Mouse (Mus musculus) layer of hippocampus, postnatal 36 days (tissue): ENCODE measurements around the gene Sparcl1. TPM values are rescaled to one million over a fixed set of nuclear protein-coding genes. Genes with fewer than 3 reads are reported as not detected.
A peak's percentile ranks its signal among the peaks of the same experiment; 100 is the strongest.

Experiments
- DNase-seq, 2 experiments: peaks; one replicate each; pipeline ENCODE4 v3.0.0; 2022
- total RNA-seq, 2 experiments: library from RNA; stranded (reverse); gene quantifications; 2 replicates each; pipeline ENCODE4 v1.2.3; 2021

Sparcl1 gene
- total RNA-seq: 1,000 to 10,000 TPM; 1,408 to 1,415 TPM

DNA sequence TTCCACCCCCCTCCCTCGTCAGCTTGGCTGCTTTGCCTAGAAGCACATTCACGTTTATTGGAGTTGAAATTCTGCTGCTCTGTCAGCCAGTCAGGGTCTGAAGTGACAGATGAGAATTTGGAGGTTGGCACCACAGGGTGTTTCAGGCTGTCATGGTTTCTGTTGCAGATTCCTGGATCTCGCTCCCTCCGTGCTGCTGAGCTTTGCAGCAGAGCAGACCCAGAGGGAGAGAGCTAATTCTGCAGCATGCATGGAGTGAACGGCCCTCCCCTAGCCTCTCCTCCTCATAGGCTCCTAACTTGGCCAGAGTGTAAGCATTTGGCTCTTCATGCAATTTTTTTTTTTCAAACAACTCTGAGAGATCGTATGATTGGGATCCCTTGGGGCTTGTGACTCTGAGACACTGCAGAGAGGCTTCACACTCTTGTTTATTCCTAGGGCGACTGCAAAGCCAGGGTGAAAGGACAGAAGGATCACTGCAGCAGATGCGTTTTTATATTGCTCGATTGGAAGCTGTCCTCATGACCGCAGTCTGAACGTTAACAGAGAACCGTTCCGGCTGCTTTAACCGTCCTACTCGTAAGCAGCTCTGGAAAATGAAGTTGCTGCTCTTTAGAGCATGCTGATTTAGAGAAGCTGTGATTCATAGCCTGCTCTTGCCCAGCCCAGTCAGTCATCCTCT is at the start of gene Sparcl1:
TSS of gene Sparcl1 (minus strand) at position 243 of the 682 bp plus-strand sequence.
- DNase-seq: peak; percentile 75 to 78

DNA sequence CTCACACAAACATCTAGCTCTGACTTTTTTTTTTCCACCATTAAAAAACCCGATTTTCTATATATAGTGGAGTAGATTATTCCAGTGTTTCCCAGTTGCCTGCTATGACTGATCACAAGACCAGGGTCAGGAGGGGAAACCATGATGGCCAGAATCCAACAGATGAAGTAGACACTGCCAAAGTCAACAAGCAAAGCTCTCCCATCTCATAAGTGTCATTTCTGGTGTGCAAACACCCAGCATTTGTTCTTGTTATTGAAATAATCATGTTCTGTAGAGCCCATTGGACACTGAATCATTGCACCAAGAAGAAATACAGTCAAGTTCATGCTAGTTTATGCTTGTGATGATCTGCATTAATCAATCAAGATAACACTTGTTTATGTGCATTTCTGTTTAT is 47.9 kb upstream of the Sparcl1 start:
- no peak for DNase-seq

DNA sequence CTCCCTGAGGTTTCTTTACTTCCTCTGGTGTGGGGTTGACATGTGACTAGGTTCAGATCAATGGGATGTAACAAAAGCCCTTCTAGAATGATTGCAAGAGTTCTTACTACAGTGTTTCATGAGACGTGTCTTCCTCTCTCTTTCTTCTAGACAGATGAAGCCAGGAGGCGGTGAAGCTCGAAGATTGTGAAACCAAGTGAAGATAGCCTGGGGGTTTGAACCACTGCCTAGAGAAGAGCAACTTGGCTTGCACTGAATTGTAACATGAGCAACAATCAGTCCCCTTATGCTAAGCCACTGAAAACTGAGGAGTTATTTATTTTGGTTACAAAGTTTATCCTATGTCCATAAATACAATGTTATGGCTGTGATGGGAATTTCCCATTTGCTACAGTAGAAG is 47.0 kb upstream of the Sparcl1 start:
- no peak for DNase-seq

DNA sequence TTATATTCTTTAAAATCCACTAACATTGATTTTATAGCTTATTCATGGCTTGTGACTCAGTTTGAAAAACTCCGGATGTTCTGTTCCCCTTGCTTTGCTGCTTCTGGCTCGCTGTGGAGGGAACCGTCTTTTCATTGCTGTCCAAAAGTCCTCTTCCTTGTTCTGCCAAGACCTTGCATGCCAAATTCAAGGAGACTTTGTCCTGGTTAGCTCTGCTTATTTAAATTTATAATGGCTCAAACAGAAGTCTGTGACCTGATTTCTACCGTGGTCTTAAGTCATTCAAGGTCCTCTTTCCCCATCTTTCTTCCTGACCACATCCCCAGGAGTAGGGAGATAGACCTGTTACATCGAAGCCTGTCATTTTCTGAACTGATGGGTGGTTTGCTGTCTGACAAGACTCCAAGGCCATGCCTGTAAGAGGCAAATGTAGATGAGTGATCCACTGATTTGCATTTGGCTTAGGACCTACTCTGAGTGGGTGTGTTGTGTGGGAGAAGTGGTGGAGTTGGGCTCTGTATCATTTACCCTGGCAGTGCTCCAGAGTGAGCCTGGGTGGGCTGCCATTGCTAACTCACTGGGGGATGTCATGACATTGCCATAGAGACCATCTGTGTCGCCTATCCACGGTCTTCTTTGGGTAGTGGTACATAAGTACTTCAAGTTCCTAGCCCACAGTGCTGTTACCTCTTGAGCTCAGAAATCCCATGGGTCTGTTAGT is 45.0 kb upstream of the Sparcl1 start:
- DNase-seq: peak; percentile 74 to 77

DNA sequence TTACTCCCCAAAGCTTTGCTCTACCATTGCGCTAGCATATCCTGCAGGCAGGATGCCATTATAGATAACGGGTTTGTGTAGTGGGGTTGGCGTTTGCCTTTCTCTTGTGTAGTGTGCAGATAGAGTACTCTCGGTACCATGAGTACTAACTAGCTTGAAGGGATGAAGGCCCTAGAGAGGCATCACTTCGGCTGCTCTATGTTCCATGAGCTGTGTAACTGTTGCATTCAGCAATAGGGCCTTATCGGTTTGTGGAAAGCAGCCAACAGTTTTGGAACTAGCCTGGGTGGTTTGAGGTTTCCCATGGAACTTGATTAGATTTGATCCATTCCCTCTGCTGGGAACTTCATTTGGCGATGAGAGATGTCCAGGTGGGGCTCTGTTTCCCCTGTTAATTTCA is 44.2 kb upstream of the Sparcl1 start:
- no peak for DNase-seq

DNA sequence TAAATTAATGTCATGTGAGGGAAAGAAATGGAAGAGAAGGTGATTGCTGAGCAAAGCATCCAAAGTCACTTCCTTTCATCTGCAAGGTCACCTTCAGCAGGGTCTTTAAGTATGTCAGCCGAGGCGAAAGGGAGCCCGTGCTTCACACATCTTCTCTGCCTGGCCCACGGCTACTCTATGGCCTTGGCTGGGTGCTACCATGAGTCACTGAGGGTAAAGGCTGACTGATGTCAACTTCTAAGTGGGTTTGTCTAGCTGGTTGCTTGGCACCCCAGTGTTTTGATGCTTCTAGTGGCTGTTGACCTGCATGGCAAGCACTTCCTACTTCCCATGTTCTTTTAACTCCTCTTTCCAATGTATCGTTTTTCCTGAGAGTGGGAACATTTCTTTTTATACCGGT is 36.7 kb upstream of the Sparcl1 start:
- DNase-seq: no peak

DNA sequence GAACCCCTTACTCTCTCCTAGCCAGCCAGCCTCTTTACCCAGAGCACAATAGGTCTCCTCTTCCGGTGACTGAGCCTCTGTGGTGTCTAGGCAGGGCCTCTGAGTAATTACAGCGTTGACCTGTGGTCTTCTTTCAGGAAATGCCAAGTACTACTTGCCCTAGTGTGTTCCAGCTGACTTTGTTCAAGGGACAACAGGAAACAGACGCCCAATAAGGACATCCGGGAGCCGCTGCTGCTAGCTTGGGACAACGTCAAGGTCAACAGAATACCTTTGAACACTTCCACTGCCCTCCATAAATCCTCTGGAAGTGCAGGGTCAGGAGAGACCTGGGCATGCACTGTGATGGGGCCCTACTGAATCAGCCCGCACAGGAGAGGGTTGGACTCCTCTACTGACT is 35.8 kb upstream of the Sparcl1 start:
- DNase-seq: no peak

DNA sequence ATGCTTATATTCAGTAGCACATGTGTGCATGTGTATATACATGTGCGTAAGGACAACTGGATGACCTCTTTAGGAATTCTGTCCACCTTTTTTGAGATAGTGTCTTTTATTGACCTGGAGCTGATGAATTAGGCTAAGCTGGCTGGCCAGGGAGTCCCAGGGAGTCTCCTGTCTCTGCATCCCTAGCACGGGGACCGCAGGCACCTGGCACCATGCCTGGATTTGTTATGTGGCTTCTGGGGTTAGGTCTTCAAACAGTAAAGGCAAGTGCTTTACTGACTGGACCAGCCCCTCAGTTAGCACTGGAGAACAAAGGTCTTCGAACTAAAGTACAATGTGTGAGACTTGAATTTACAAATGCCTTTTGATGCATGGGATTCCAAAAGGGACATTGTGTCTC is 30.5 kb upstream of the Sparcl1 start:
- DNase-seq: no peak

DNA sequence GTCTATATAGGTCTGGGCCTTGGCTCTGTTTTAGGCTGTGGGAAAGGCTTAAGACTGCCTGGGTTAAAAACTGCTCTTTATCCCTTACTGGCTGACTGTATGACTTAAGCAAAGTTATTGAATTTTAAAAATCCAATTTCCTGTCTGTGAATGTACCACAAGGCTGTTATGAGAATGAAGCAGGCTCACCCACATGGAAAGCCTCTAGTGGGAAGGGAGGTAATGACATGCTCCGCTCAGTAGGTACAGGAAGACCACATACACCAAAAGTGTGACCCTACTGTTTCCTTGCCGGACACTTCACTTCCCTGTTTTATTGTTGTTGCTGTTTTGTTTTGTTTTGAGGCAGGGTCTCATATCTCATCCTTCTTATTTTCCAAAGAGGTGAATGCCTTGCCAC is 27.5 kb upstream of the Sparcl1 start:
- no peak for DNase-seq

DNA sequence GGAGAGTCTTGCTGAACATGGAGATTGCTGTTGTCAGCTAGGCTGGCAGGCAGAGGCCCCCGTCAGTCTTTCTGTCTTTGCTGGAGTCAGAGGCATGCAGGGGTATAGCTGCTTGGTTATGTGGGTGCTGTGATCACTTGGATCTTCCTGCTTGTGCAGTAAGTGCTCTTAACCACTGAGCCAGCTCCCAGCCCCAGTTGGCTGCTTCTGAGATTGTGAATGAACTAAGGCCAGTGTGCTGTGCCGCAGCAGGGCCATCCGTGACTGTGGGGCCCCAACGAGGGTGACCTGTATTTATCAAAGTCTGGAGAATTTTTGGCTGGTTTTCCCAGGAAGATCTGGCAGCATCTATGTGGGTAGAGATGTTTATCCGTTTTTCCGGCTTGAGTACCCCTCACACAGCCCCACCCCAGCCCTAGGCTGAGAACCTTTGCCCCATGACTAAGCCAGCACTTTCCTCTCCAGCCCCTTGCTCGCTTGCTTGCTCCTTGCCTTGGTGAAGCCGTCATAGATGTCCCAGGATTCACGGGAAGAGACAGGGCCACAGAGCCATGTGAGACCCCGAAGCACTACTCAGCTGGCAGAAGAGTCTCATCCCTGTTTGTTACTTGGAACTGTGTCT is 24.5 kb upstream of the Sparcl1 start:
- no peak for DNase-seq

DNA sequence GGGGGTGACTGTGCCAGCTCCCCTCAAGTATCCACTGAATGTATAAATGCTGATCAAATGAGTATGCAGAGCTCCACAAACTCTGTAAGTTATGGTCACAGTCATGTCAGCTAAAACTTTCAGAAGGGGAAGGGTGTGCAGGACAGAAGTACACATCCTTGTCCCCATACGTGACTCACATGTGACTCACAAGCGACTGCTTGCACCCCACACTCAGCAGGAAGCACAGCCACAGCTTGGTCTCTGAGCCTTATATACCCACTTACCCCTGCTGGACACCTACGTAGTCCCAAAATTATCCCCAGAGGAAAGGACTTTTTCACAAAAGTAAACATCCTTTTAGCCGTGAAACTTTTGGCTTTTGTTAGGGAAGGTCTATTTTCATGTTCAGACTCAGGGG is 20.2 kb upstream of the Sparcl1 start:
- no peak for DNase-seq

DNA sequence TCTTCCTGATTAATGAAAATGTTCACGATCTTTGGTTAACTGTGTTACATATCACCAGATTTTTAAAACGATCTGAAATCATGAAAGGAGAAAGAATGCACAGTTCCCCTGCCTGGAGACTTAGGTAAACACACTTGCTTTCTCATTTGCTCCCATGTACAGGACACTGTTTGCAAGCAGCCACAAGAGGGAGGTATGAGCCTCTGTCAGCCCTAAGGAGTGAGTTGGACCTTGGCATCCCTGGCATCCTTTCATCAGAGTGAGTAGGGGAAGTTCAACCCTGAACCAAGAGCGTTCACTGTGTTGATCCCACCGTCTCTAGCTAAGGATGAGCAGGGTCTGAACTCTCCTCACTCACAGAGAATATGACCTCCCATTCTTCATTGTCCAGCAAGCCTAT is 18.0 kb upstream of the Sparcl1 start:
- DNase-seq: no peak

DNA sequence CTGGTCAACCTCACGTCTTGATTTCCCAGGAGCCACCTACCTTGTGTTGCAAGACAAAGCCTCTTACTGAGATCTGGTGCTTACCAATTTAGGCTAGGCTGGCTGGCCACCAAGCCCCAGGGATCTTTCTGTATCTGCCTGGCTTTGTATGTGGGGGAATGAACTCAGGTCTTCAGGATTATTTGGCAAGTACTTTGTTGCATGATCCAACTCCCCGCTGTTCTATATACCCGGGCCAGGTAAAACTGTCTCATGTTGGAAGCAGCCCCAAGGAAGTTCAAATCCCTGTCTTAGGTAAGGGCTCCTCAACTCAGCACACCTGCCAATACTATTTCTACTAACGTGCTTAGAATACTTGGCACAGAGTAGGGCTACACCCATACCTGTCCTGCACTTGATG is 17.4 kb upstream of the Sparcl1 start:
- DNase-seq: no peak

DNA sequence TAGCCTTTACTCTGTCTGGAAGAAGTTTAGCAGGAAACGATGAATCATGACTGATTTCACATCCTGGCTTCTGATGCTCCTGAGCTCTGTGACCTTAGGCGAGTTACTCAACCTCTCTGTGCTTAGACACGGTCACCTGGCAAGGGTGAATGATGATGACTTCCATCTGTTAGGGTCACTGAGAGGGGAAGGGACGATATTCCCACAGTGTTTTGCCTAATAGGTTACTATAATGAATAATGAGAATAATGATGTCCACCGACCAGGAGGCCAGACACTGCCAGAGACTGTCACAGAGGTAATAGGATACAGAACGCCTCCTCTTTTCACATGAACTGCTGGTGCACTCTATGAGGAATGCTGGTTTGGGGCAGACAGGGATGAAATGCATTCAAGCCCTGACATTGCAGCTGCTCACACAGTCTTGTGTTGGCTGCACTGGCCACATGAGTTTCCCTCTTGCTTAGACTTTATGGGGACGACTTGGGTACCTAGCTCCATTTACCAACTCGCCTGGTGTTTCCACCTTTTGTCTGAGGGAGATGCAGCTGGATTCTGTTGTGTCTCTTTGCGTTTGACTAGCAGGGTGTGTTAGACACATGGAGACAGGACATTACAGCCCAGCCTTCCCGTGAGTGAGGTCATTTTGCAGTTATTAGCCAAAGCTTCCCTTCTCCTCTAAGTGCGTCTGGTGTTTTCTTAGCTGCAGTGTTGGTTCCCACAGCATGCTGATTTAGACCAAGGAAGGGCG is 14.9 kb upstream of the Sparcl1 start:
- no peak for DNase-seq

DNA sequence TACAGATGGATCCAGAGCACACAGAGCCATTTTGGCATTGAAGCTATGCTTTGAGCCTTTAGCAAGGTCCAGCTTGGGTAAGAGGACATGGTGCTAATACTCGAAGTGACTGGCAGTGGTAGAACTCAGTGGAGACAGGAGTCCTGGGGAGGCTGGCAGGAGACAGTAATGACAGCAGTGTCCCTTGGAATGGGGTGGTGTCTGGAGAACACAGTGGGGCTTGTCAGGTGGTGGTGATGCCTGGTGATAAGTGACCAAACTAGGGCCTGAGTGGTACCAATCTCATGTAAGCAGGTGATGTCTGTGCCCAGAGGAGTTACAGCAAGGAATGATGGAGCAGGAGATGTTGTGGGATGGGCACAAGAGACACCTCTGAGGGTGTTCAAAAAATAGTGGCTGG is 13.8 kb upstream of the Sparcl1 start:
- DNase-seq: no peak

DNA sequence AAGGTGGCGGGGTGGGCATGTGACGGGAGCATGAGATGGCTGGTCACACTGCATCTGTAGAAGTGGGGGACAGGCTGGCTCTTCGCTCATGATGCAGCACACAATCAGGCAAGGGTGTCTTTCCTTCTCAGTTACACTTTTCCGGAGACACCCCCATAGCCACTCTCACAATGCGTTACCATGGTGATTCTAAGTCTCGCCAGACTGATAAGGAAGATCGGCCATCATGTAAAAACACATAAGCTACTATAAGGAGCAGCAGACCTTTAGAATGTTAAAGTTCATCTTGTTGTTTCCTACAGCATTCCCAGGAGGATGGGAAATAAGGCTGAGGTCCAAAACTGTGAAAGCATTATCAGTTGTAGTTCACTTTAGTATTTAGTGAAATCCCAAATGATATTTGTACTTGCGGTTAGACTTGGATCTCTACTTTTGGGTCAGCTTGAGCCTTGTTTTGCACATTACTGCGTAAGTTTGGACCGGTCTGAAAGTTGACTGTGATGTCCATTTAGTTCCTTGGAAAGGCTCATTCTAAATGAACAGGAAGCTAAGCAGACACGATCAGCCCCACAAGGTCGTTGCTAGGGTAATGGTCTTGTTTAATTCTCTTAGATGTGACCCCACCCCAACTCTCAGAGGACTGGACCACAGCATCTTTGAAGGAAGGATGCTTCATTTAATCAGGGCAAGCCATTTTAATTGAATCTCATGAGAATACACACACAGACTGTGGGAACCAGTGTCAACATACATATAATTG is 13.2 kb upstream of the Sparcl1 start:
- DNase-seq: no peak

DNA sequence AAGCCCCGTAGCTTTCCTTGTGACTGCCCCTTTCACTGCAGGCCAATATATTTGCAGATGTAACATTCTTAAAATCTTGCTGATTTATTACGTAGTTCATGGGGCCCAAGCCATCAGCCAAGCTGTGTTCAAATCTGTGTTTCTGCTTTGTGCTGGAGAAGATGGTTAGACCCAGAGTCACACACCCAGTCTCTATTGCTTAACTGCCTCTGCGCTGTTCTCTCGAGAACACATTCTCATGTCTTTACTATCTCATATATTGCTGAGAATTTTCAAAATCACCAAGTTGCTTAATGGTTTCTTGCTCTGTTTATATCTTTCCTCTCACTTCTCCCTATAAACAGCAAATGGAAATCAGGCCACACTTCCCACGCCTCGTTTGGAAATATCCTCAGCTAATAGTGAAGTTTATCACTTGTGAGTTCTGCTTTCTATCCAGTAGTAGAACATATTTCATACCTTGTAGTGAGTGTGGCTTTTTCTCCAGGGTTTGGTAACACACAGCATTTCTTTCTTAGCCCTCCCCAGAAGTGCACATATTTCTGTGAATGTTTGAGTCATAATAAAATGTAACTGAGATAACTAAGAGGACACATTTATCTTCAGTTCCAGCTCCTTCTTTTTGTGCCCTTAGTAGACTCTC is 10.6 kb upstream of the Sparcl1 start:
- DNase-seq: no peak

DNA sequence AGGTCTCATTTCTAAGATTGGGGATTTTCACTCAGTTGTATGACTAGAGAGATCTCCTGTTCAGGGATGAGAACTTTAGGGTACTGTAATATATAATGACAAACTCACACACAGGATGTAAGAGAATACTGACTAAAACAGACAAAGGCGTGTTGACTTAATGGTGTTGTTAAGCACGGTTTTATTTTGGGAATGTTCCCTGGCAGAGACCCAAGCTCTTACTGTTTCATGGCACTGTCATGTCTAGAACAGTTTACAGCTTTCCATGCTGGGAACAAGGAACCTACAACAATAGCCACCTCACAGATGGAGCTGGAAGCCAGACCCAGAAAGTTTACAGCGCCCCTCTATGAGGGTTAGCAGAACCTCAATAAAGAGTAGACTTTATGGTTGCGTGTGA is 2.4 kb upstream of the Sparcl1 start:
- no peak for DNase-seq

DNA sequence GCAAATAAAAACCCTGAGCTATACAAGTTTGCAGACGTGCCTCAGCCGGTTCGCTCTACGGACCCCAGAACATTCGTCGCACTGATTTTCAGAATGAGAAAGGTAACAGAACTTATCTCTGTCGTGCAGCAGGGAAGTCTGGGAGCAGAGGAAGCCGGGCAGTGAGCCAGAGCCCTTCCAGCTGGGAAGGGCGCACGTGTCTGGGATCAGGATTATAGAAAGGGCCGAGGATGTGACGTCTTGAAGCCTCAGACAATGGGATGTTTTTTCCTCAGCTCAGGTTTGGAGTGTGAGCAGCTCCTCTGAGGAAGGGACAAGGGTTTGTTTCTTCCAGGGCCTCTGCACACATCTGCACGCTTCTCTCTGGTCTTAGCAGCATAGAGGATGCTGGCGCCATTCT is 1.6 kb upstream of the Sparcl1 start:
- DNase-seq: no peak

DNA sequence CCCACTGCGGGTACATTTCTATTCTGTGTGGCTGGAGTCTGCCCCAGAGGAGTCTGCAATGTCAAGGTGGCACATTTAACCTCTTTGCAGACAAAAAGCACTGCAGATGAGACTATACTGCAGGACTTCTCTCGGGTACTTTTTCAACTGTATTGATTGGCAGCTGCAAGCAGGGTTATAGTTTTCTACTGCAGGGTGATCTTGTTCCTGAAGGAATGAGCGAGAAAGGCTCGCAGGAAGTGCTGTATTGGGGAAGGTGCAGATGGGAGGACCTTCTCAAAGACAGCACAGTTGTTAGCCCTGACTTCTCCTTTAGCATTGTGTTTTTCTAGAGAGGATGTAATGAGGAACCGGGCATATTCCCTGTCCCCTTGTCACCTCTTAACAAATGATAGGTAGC is 1.0 kb downstream of the Sparcl1 start:
- no peak for DNase-seq

DNA sequence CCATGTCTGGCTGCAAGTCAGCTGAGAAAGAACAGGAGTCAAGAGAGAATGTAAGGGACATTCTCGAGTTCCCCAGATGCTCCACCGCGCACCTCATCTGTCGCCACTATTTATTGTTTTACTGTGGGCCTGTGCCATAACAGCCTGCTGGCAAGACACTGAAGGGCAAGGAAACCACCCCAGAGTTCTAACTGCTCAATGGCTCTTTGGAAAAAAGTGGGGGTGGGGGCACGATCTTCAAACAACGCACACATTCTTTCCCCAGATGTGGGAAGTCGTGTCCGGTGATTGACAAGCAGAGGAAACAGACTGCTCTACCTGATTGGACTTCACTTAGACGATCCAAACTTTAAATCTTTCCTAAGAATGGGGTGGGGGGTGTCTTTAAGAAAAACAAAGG is 1.5 kb downstream of the Sparcl1 start:
- no peak for DNase-seq
